Mouse (Mus musculus) right cerebral cortex, postnatal 10 days (tissue): ENCODE measurements around the gene Rtca.

Source experiments
- DNase-seq, 2 experiments: peaks; one replicate each; pipeline ENCODE4 v3.0.0; 2021; ENCODE audit warnings: low spot score in 2 of 2

Gene Rtca

GRCm38 (mm10) chr3:116476686-116477298, 31.2 kb downstream of the Rtca start:
- no peak for DNase-seq

GRCm38 (mm10) chr3:116474602-116475001, 33.4 kb downstream of the Rtca start:
- DNase-seq, result no peak

DNA sequence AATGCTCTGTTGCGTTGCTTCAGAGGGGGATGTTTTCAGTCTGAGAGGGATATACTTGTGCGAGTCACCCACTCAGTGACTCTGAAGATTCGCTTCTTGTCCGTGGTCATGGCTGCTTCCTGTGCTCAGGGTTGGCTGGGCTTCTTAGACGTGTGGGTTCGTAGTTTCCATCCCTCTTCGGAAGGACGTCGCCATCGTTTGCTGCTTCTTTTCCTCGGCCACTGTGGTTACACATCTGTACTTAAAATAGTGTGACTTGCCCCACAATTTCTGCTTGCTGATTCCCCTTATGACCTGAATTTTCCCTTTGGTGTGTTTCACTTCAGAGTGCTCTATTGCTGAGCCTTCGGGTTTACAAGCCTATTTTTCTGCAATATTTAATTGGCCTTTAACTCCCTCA, 42.3 kb downstream of the Rtca start:
- DNase-seq, result no peak

GRCm38 (mm10) chr3:116464318-116464717, 43.7 kb downstream of the Rtca start:
- no peak for DNase-seq

DNA sequence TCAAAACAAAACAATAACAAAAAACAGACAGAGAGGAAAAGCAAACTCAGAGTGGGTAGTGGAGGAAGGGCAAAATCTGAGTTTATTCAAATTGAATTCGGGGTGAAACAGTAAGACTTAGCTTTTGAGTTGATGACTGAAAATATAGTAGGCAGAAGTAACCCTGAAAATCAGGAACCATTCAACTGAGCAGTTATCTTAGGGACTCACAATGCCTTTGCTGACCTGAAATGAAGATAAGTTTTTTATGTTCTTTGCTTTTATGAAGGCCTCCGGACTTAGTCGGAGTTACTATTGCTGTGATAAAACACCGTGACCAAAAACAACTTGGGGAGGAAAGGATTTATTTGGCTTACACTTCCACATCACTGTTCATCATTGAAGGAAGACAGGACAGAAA, 47.0 kb downstream of the Rtca start:
- no peak for DNase-seq

- no peak for DNase-seq
Observed at GRCm38 (mm10) chr3:116454529-116454928, 53.5 kb downstream of the Rtca start.

GRCm38 (mm10) chr3:116450741-116451140, 57.3 kb downstream of the Rtca start:
- no peak for DNase-seq

DNA sequence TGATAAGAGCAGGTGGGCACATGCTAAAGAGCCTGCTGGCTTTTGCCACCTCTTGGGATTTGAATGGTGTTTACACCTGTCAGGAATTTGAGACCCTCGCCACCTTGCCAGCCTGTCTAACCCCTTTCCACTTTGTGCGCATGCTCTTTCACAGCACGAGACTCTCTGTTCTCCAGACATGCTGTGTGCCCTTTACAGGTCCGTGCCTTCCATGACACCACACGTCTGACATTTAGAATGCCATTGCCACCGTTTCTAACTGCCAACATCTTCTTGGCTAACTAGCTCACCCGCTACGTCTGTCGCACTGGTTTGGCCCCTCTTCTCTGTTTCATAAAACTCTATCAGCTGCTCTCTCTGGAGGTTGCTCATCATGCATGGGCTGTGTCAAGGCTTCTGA, 63.7 kb downstream of the Rtca start:
- DNase-seq, result no peak

GRCm38 (mm10) chr3:116442788-116443187, 65.2 kb downstream of the Rtca start:
- no peak for DNase-seq

DNA sequence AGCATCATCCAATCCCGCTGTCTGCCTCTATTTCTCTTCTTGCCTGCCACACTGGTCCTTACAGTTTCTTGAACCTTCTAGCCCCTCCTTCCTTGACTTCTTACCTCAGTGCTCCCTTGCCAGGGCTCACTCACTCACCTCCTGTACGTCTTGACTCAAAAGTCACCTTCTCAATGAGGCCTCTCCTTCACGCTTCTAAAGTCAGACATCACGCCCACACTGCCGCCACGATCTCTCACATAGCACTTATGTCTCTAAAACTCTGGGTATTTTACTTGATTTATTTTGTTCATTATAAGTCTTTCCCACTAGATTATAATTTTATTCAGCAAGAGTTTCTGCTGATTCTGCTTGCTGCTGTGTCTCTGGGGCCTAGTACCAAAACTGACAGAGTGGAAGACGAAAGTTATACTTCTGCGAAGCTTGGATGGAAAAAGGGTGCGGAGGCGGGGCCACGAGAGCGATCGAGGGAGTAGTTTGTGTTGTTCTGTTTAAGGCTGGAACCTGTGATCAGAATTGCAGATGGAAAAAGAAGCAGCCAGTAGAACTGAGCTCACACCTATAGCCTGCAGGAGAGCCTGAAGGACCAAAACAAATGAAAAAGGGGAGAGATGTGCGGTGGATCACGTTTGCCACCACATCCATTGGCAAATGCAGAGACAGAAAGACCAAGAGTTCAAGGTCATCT, 66.3 kb downstream of the Rtca start:
- no peak for DNase-seq

GRCm38 (mm10) chr3:116440066-116440997, 67.7 kb downstream of the Rtca start:
- DNase-seq, result no peak
